Mouse (Mus musculus) embryonic facial prominence, embryonic 11.5 days (tissue): ENCODE results near the gene Cbr1. TPM values are rescaled to one million over a fixed set of nuclear protein-coding genes. Genes with fewer than 3 reads are reported as not detected.

Source experiments
- ATAC-seq: fragments of 200-750 bp; cut with Nextera tagmentation; replicated peaks from 2 replicates; pipeline ENCODE4 v1.8.0; 2017; ENCODE audit warnings: low read depth; ENCODE audit not compliant: insufficient number of reproducible peaks, low FRiP score, low TSS enrichment
- DNase-seq: peaks from one replicate; pipeline ENCODE4 v3.0.0-alpha.2; 2015; ENCODE audit warnings: low spot score
- H3K27ac ChIP-seq: fragments of 300-500 bp; sonication (generic); replicated peaks from 2 replicates; pipeline ENCODE4 v1.5.1; 2014; ENCODE audit warnings: mild to moderate bottlenecking, low read depth, low read length, control low read depth
- H3K27me3 ChIP-seq: fragments of 300-500 bp; sonication (generic); 2 replicates; pipeline ENCODE4 v1.6.1; 2014; ENCODE audit warnings: mild to moderate bottlenecking, low read length, moderate library complexity, mixed read lengths; ENCODE audit not compliant: control insufficient read depth, insufficient read depth
- H3K36me3 ChIP-seq: fragments of 300-500 bp; sonication (generic); replicated peaks from 2 replicates; pipeline ENCODE4 v1.6.1; 2014; ENCODE audit warnings: low read depth, mild to moderate bottlenecking, low read length, moderate library complexity, mixed read lengths; ENCODE audit not compliant: control insufficient read depth, insufficient read depth
- H3K4me1 ChIP-seq: fragments of 300-500 bp; sonication (generic); 2 replicates; pipeline ENCODE4 v1.6.1; 2014; ENCODE audit warnings: low read length, mixed read lengths; ENCODE audit not compliant: control insufficient read depth, insufficient read depth
- H3K4me2 ChIP-seq: fragments of 300-500 bp; sonication (generic); 2 replicates; pipeline ENCODE4 v1.6.1; 2014; ENCODE audit warnings: low read depth, mild to moderate bottlenecking, control low read depth, low read length, moderate library complexity
- H3K4me3 ChIP-seq: fragments of 300-500 bp; sonication (generic); 2 replicates; pipeline ENCODE4 v1.5.1; 2014; ENCODE audit warnings: low read depth, low read length, control low read depth
- H3K9ac ChIP-seq: fragments of 300-500 bp; sonication (generic); replicated peaks from 2 replicates; pipeline ENCODE4 v1.6.1; 2014; ENCODE audit warnings: mild to moderate bottlenecking, control low read depth, low read length
- H3K9me3 ChIP-seq: fragments of 300-500 bp; sonication (generic); replicated peaks from 2 replicates; pipeline ENCODE4 v1.6.1; 2016; ENCODE audit warnings: mild to moderate bottlenecking, low read length, inconsistent platforms, mixed read lengths; ENCODE audit not compliant: control insufficient read depth
- WGBS: fragments of 180-500 bp; shearing (Covaris S2); extraction: QIAGEN DNeasy Blood & Tissue Kit; methylation state at CpG from one replicate; pipeline ENCODE4 v1.1.7; 2014; 5-methylcytosine and 5-hydroxymethylcytosine counted together
- polyA plus RNA-seq: library from polyadenylated mRNA; unstranded; fragments of >200 nt; fragmentation: Nextera tagmentation; extraction: Ambion mirVana; gene quantifications from 2 replicates; pipeline ENCODE4 v1.2.1, GENCODE M21; 2014

The Cbr1 gene
- polyA plus RNA-seq, 1 experiment from 2014 or later = 133 TPM

GRCm38 (mm10) chr16:93578346-93579005 is 27.2 kb upstream of the Cbr1 start:
- Histone ChIP-seq H3K9ac (no peak overlapping the region), H3K4me3 (no peak overlapping the region), H3K4me2 (no peak overlapping the region), H3K36me3 (no peaks in the 10 kb centered on the region), H3K4me1 (no peaks in the 10 kb centered on the region; the same call in 1 of the 2 replicates), H3K27ac (no peak overlapping the region), H3K9me3 (no peaks in the 10 kb centered on the region), H3K27me3 (no peaks in the 10 kb centered on the region)
- no peak for ATAC-seq
- DNase-seq = no peak
- WGBS = 85% methylated on average over 8 of the region's 8 CpGs

- H3K27me3 ChIP-seq = no peaks in the 10 kb centered on the region
- H3K27ac ChIP-seq = no peak overlapping the region
- H3K9me3 ChIP-seq = no peaks in the 10 kb centered on the region
- 65% methylated on average over 6 of the region's 6 CpGs for WGBS
- H3K4me1 ChIP-seq = no peaks in the 10 kb centered on the region
- H3K9ac ChIP-seq = no peak overlapping the region
- no peaks in the 10 kb centered on the region for H3K36me3 ChIP-seq
- H3K4me2 ChIP-seq = no peak overlapping the region
- H3K4me3 ChIP-seq = no peak overlapping the region
- DNase-seq = no peak
- ATAC-seq = no peak
Measured at GRCm38 (mm10) chr16:93581125-93581524, 24.5 kb upstream of the Cbr1 start.

GRCm38 (mm10) chr16:93584976-93585702 is 20.5 kb upstream of the Cbr1 start:
- Histone ChIP-seq H3K27me3 (no peaks in the 10 kb centered on the region), H3K27ac (no peak overlapping the region), H3K36me3 (no peaks in the 10 kb centered on the region), H3K4me2 (no peak overlapping the region), H3K9me3 (no peaks in the 10 kb centered on the region), H3K4me3 (no peak overlapping the region), H3K9ac (no peak overlapping the region), H3K4me1 (no peaks in the 10 kb centered on the region; the same call in 1 of the 2 replicates)
- 94% methylated on average over 24 of the region's 24 CpGs for WGBS
- DNase-seq (no peak), ATAC-seq (no peak)

GRCm38 (mm10) chr16:93585703-93586205 is 19.9 kb upstream of the Cbr1 start:
- DNase-seq (no peak), ATAC-seq (no peak)
- H3K27ac ChIP-seq = no peak overlapping the region
- no peak overlapping the region for H3K4me2 ChIP-seq
- H3K9ac ChIP-seq = no peak overlapping the region
- H3K9me3 ChIP-seq = no peaks in the 10 kb centered on the region
- no peak overlapping the region for H3K4me3 ChIP-seq
- no peaks in the 10 kb centered on the region; the same call in 1 of the 2 replicates for H3K4me1 ChIP-seq
- 87% methylated on average over 9 of the region's 9 CpGs for WGBS
- H3K27me3 ChIP-seq = no peaks in the 10 kb centered on the region
- no peaks in the 10 kb centered on the region for H3K36me3 ChIP-seq

GRCm38 (mm10) chr16:93586382-93586781 is 19.3 kb upstream of the Cbr1 start:
- H3K9ac ChIP-seq = no peak overlapping the region
- H3K36me3 ChIP-seq = no peaks in the 10 kb centered on the region
- no peak overlapping the region for H3K4me3 ChIP-seq
- no peak for DNase-seq
- no peaks in the 10 kb centered on the region for H3K9me3 ChIP-seq
- H3K27ac ChIP-seq = no peak overlapping the region
- H3K4me2 ChIP-seq = no peak overlapping the region
- no peaks in the 10 kb centered on the region; the same call in 1 of the 2 replicates for H3K4me1 ChIP-seq
- 60% methylated on average over 8 of the region's 8 CpGs for WGBS
- no peak for ATAC-seq
- no peaks in the 10 kb centered on the region for H3K27me3 ChIP-seq

- H3K4me1 ChIP-seq = no peaks in the 10 kb centered on the region; the same call in 1 of the 2 replicates
- whole genome bisulfite sequencing = 65% methylated on average over 4 of the region's 4 CpGs
- H3K4me2 ChIP-seq = no peak overlapping the region
- H3K9ac ChIP-seq = no peak overlapping the region
- no peaks in the 10 kb centered on the region for H3K36me3 ChIP-seq
- ATAC-seq (no peak), DNase-seq (no peak)
- H3K27me3 ChIP-seq = no peaks in the 10 kb centered on the region
- no peak overlapping the region for H3K27ac ChIP-seq
- no peak overlapping the region for H3K4me3 ChIP-seq
- H3K9me3 ChIP-seq = no peaks in the 10 kb centered on the region
Measured at GRCm38 (mm10) chr16:93588281-93588680, 17.4 kb upstream of the Cbr1 start.

- WGBS = 95% methylated on average over 15 of the region's 15 CpGs
- no peaks in the 10 kb centered on the region for H3K36me3 ChIP-seq
- H3K27ac ChIP-seq = no peak overlapping the region
- H3K9me3 ChIP-seq = no peaks in the 10 kb centered on the region
- no peaks in the 10 kb centered on the region; the same call in 1 of the 2 replicates for H3K4me1 ChIP-seq
- H3K27me3 ChIP-seq = no peaks in the 10 kb centered on the region
- no peak overlapping the region for H3K4me2 ChIP-seq
- no peak overlapping the region for H3K9ac ChIP-seq
- no peak overlapping the region for H3K4me3 ChIP-seq
- no peak for DNase-seq
- ATAC-seq = no peak
Measured at GRCm38 (mm10) chr16:93590915-93591314, 14.7 kb upstream of the Cbr1 start.
